Mouse (Mus musculus) CH12.LX (cell line): ENCODE measurements around the gene Wdr78.

Experiments used
- CTCF ChIP-seq, 2 experiments: IDR thresholded peaks in 1 of 2; conservative IDR thresholded peaks in 1 of 2; 2 replicates each; pipeline ENCODE4 v1.5.1; 2011 to 2012; ENCODE audit warnings: low read depth in 2 of 2, low read length in 2 of 2, improper control_type of control experiment in 1 of 2, inconsistent platforms in 1 of 2, mild to moderate bottlenecking in 1 of 2, moderate library complexity in 1 of 2
- E2F4 ChIP-seq: IDR thresholded peaks from 2 replicates; pipeline ENCODE4 v1.6.1; 2011; ENCODE audit warnings: low read depth, low read length, improper control_type of control experiment; ENCODE audit not compliant: insufficient replicate concordance
- EP300 ChIP-seq: IDR thresholded peaks from 2 replicates; pipeline ENCODE4 v1.6.1; 2011; ENCODE audit warnings: low read length, improper control_type of control experiment
- GABPA ChIP-seq: IDR thresholded peaks from 2 replicates; pipeline ENCODE4 v1.6.1; 2012; ENCODE audit warnings: low read depth, low read length, improper control_type of control experiment, inconsistent platforms; ENCODE audit not compliant: insufficient replicate concordance
- MAX ChIP-seq: IDR thresholded peaks from 2 replicates; pipeline ENCODE4 v1.6.1; 2011; ENCODE audit warnings: low read length, improper control_type of control experiment
- NRF1 ChIP-seq: IDR thresholded peaks from 2 replicates; pipeline ENCODE4 v1.6.1; 2014; ENCODE audit warnings: low read depth, mild to moderate bottlenecking, inconsistent platforms, low read length, improper control_type of control experiment, moderate library complexity
- POLR2A ChIP-seq: IDR thresholded peaks from 2 replicates; pipeline ENCODE4 v1.6.1; 2011; ENCODE audit warnings: low read depth, mild to moderate bottlenecking, improper control_type of control experiment, low read length
- SIN3A ChIP-seq: IDR thresholded peaks from 2 replicates; pipeline ENCODE4 v1.6.1; 2012; ENCODE audit warnings: low read length, improper control_type of control experiment, inconsistent platforms
- TCF12 ChIP-seq: IDR thresholded peaks from 2 replicates; pipeline ENCODE4 v1.6.1; 2014; ENCODE audit warnings: low read depth, mild to moderate bottlenecking, inconsistent platforms, low read length, improper control_type of control experiment
- USF1 ChIP-seq: IDR thresholded peaks from 2 replicates; pipeline ENCODE4 v1.6.1; 2014; ENCODE audit warnings: low read depth, mild to moderate bottlenecking, inconsistent platforms, low read length, improper control_type of control experiment

DNA sequence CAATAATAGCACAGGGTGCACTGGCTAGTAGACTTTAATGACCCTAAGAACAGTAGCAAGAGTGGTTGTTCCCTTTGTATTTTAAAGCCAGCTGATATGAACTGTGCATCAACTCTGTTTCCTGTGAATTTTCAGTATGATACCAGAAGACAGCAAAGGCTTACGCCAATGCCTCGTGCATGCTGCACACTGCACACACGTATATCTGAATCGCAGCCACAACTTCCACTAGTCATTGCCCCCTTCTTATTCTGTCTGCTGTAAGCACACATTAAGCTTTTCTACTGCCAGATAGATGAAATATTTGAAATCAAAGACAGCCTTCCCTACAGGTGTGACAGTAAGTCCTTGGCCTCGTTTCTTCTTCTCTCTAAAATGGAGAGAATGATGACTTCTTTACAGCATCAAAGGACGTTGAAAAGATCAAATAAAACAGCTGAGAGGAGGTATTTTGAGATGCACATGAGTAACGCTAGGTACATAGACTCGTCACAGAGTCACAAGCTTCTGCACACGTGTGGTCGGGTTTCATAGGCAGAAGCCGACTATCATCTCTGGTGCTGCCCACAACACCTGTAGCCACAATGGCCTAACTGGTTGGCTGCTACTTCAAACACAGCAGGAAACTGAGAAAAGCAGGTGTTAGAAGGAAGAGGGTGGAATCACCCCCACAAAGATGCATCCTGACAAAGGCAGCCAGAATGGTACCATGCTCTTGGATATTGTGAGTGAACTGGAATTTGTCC lies 123.6 kb downstream of the Wdr78 start:
- no peak for TF ChIP-seq GABPA
- TF ChIP-seq CTCF (conservative IDR thresholded peaks at IDR 0.05 in 1 of 2, IDR thresholded peaks at IDR 0.05 in 1 of 2; ENCODE audit: low read depth in 2 of 2, low read length in 2 of 2) = no peak
- no peak for TF ChIP-seq SIN3A
- no peak for TF ChIP-seq POLR2A
- no peak; the same call in 1 of the 2 replicates for TF ChIP-seq TCF12
- no peak for TF ChIP-seq EP300
- TF ChIP-seq USF1 = no peak
- no peak for TF ChIP-seq E2F4
- no peak for TF ChIP-seq NRF1
- TF ChIP-seq MAX = no peak
